Mouse (Mus musculus) embryonic fibroblast, embryonic 13.5 days (primary cell): ENCODE results near the gene Zfp668.

Experiments
- CTCF ChIP-seq: IDR thresholded peaks from 2 replicates; pipeline ENCODE4 v1.5.1; 2011; ENCODE audit warnings: mild to moderate bottlenecking, control low read depth, low read length, moderate library complexity, borderline replicate concordance; ENCODE audit not compliant: insufficient read depth
- POLR2A ChIP-seq: IDR thresholded peaks from 2 replicates; pipeline ENCODE4 v1.6.1; 2011; ENCODE audit warnings: low read depth, mild to moderate bottlenecking, control low read depth, low read length, moderate library complexity

DNA sequence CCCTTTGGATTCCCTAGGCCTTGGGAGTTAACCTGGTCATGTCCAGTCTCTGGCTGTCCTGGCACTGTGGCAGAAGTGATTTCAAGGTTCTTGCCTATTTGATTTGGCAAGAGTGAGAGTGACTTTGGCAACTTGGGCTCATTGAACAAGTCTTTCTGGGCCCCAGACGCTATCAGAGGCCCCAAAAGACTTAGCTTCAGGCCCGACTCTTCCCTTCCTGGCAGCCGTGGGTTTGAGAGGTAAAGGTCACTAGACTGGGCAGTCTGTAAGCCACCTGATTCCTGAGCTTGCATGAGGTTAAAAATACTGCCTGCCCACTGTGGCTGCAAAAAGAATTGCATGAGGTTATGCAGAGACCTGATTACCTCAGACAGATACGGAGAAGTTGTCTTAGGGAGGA is 32.0 kb upstream of the Zfp668 start:
- TF ChIP-seq CTCF (no peak), POLR2A (no peak)
